Mouse (Mus musculus) embryonic fibroblast, embryonic 13.5 days (primary cell): ENCODE measurements around the gene Olfr39.
"Not testable (repeated sequence)": the region's sequence is repeated elsewhere in the genome, so short reads cannot be mapped to it uniquely, and the experiment has no call there.

Experiments
- CTCF ChIP-seq: IDR thresholded peaks from 2 replicates; pipeline ENCODE4 v1.5.1; 2011; ENCODE audit warnings: mild to moderate bottlenecking, control low read depth, low read length, moderate library complexity, borderline replicate concordance; ENCODE audit not compliant: insufficient read depth
- POLR2A ChIP-seq: IDR thresholded peaks from 2 replicates; pipeline ENCODE4 v1.6.1; 2011; ENCODE audit warnings: low read depth, mild to moderate bottlenecking, control low read depth, low read length, moderate library complexity

DNA sequence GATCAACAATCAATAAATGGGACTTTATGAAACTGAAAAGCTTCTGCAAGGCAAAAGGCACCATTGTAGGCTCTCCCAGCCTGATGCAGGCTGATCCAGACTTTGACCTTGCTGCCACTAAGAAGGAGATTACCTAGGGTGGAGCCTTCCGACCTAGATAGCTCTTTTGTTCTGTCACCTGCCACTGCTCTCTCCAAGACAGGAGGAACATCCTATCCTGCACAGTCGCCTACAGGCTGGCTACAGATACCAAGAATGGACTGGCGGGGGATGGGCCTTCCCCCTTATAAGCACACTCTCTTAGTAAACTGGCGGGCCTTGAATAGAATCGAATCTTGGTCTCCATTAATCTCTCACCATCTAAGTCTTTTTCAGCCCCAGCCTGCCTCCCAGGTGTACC lies 13.4 kb downstream of the Olfr39 start:
- TF ChIP-seq POLR2A, CTCF: not testable (repeated sequence)
